Mouse (Mus musculus) gastrocnemius, postnatal 14 days (tissue): ENCODE measurements around the gene Hspbp1. TPM values are rescaled to one million over a fixed set of nuclear protein-coding genes. Genes with fewer than 3 reads are reported as not detected.

Source experiments
- DNase-seq: peaks from one replicate; pipeline ENCODE4 v3.0.0; 2021; ENCODE audit warnings: mixed read lengths
- intact Hi-C: fragments of 180-260 bp; cut with DNase I; formaldehyde crosslinking; loops from one replicate; pipeline ENCODE4 v1.15.1; 2025; ENCODE audit warnings: low total_unique reads
- total RNA-seq, 2 experiments: library from RNA; stranded (reverse); gene quantifications; 2 replicates each; pipeline ENCODE4 v1.2.3; 2021

Hspbp1 gene
- total RNA-seq, 2 experiments from 2014 or later: 19.7 to 20.3 TPM

- intact Hi-C loops: no loop called here
- peak; percentile 38 for DNase-seq
These were observed 37.6 kb downstream of the Hspbp1 start for GRCm38 (mm10) chr7:4647291-4647690.

- intact Hi-C loops: no loop called here
- DNase-seq: no peak
These were observed 38.1 kb downstream of the Hspbp1 start for GRCm38 (mm10) chr7:4646806-4647205.

GRCm38 (mm10) chr7:4643225-4643624, 41.6 kb downstream of the Hspbp1 start:
- DNase-seq: no peak
- intact Hi-C loops: no loop called here

- no peak for DNase-seq
- intact Hi-C loops: no loop called here
These were observed 42.9 kb downstream of the Hspbp1 start for GRCm38 (mm10) chr7:4641956-4642355.

GRCm38 (mm10) chr7:4641155-4641554, 43.7 kb downstream of the Hspbp1 start:
- intact Hi-C loops: no loop called here
- DNase-seq: no peak

- DNase-seq: no peak
- intact Hi-C loops: no loop called here
These were observed 48.7 kb downstream of the Hspbp1 start for GRCm38 (mm10) chr7:4636179-4636578.

- intact Hi-C loops: no loop called here
- no peak for DNase-seq
These were observed 53.8 kb downstream of the Hspbp1 start, which contains the start of gene Tmem86b for GRCm38 (mm10) chr7:4631031-4631430. Tmem86b (minus strand) TSS chr7:4631422.

GRCm38 (mm10) chr7:4630198-4630597, 54.7 kb downstream of the Hspbp1 start:
- intact Hi-C loops: no loop called here

GRCm38 (mm10) chr7:4629586-4629985, 55.3 kb downstream of the Hspbp1 start:
- intact Hi-C loops: loop anchor here (10.0 kb wide), 1 partner anchor 175 kb away; no protein-coding TSS in a partner anchor
- no peak for DNase-seq

More at GRCm38 (mm10) chr7:4630198-4630597, 54.7 kb downstream of the Hspbp1 start:
- DNase-seq: no peak

- intact Hi-C loops: loop anchor here (10.0 kb wide), 1 partner anchor 179 kb away; no protein-coding TSS in a partner anchor
- no peak for DNase-seq
These were observed 58.9 kb downstream of the Hspbp1 start for GRCm38 (mm10) chr7:4625928-4626327.

GRCm38 (mm10) chr7:4624343-4624742, 60.5 kb downstream of the Hspbp1 start:
- intact Hi-C loops: loop anchor here (10.0 kb wide), 1 partner anchor 180 kb away; no protein-coding TSS in a partner anchor
- DNase-seq: no peak

- intact Hi-C loops: loop anchor here (10.0 kb wide), 1 partner anchor 181 kb away; no protein-coding TSS in a partner anchor
- DNase-seq: peak; percentile 23
These were observed 61.2 kb downstream of the Hspbp1 start for GRCm38 (mm10) chr7:4623544-4624189.

- peak; percentile 19 for DNase-seq
- intact Hi-C loops: loop anchor here (10.0 kb wide), 1 partner anchor 185 kb away; no protein-coding TSS in a partner anchor
These were observed 64.9 kb downstream of the Hspbp1 start for GRCm38 (mm10) chr7:4619979-4620378.

- no peak for DNase-seq
- intact Hi-C loops: no loop called here
These were observed 71.0 kb downstream of the Hspbp1 start for GRCm38 (mm10) chr7:4613740-4614403.

- intact Hi-C loops: no loop called here
- DNase-seq: no peak
These were observed 71.9 kb downstream of the Hspbp1 start for GRCm38 (mm10) chr7:4612956-4613355.

GRCm38 (mm10) chr7:4612386-4612785, 72.5 kb downstream of the Hspbp1 start:
- DNase-seq: no peak
- intact Hi-C loops: no loop called here

- DNase-seq: no peak
- intact Hi-C loops: no loop called here
These were observed 72.9 kb downstream of the Hspbp1 start for GRCm38 (mm10) chr7:4611921-4612341.

GRCm38 (mm10) chr7:4611511-4611910, 73.4 kb downstream of the Hspbp1 start:
- DNase-seq: no peak
- intact Hi-C loops: no loop called here
